Mouse (Mus musculus) urinary bladder, postnatal 14 days (tissue): Measurements from ENCODE around the gene Col4a3bp.
A peak's percentile ranks its signal among the peaks of the same experiment; 100 is the strongest.

Source experiments
- DNase-seq: peaks from one replicate; pipeline ENCODE4 v3.0.0; 2021; ENCODE audit warnings: low spot score

Gene Col4a3bp

DNA sequence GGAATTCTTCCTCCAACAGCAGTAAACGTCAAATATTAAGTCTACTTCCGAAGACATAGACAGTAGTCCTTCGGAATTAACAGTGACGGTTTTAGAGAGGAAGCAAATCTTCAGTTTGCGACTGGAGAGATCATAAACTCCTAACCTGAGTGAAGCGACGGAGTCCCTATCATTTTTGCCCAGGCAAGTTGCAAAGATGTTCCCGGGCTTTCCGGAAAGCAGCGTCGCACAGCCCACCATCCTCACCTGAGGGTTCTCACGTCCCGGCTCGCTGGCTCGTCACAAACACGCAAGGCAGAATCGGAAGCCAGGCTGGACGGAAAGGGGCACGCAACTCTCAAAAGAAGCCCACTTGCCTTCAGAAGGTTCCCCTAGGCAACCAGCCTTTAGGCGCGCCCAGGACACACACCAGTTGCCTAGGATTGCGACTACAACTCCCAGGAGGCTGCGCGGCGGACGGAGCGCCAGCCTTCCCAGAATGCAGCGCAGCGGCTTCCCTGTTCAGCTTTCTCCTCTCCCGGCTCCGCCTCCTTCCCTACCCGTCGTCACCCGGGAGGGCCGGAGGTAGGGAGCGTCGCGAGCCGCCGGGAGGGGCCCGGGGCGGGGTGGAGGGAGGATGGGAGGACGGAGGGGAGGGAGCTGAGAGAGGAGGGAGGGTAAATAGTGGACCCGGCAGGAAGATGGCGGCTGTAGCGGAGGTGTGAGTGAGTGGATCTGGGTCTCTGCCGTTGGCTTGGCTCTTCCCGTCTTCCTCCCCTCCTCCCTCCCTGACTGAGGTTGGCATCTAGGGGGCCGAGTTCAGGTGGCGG is at the start of gene Col4a3bp, which contains the start of gene Polk:
Gene Col4a3bp (plus strand): TSS at position 538 of the 809 bp plus-strand sequence.
Gene Polk (minus strand): TSS at position 499 of the 809 bp plus-strand sequence.
- peak; percentile 97 for DNase-seq

DNA sequence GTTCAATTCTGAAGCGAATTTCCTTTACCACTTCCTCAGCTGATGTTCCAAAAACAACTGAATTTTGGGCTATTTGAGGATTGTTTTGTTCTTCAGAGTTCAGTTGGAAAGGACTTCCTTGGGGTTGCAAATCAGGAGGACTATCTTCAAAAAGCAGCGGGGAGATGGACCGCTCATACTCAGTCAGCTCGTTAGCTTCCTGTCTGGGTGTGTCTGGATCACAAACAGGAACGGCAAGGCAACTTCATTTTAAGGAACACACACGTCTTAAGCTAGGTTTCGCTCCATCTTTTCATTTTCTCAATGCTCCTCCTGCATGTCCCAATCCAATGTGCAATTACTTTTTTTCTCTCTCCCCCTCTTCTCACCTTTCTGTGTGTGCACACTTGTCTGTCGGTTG is 45.8 kb upstream of the Col4a3bp start:
- no peak for DNase-seq

GRCm38 (mm10) chr13:96499891-96500290 is 42.5 kb upstream of the Col4a3bp start:
- no peak for DNase-seq

DNA sequence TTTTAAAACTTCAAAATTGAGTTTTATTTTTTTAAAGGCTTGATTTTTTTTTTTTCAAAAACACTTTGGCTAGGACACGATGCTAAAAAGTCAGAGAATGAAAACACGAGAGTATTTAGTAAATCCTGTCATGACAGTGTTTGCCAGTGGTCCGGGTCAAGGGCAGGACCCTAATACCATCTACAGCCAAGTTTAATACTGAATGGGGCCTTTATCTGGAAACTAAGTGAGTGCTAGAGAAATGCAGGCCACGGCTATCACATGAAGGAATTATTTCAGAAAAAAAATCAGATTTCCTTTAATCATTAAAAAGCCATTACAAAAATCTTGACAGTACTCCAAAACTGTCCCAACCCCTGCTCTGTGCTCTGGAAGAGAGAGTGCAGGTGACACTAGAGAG is 36.8 kb upstream of the Col4a3bp start:
- DNase-seq: no peak

GRCm38 (mm10) chr13:96506313-96506712 is 36.1 kb upstream of the Col4a3bp start:
- no peak for DNase-seq

GRCm38 (mm10) chr13:96507541-96507940 is 34.9 kb upstream of the Col4a3bp start:
- DNase-seq: no peak

GRCm38 (mm10) chr13:96510635-96511034 is 31.8 kb upstream of the Col4a3bp start:
- peak; percentile 34 for DNase-seq

GRCm38 (mm10) chr13:96511262-96511661 is 31.2 kb upstream of the Col4a3bp start:
- DNase-seq: no peak

DNA sequence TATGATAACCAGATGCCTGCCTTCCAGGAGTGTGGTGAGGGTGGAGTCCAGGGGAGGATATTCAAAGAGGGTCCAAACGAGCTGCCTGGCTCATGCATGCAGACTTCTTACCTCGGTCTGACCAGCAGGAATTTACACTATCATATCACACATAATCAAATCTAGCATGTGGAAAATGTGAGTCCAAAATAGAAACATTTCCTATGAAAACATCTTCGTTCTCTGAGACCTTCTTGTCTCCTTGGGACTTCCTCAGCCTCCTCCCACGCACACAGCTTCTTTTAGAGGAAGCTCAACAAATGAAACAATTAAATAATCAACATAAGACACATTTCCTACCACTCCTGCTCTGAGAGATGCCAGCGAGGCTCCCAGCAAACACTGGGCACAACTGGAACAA is 30.5 kb upstream of the Col4a3bp start:
- DNase-seq: no peak

- no peak for DNase-seq
Observed at GRCm38 (mm10) chr13:96514154-96514942, 28.1 kb upstream of the Col4a3bp start.

GRCm38 (mm10) chr13:96516249-96516648 is 26.2 kb upstream of the Col4a3bp start:
- no peak for DNase-seq

GRCm38 (mm10) chr13:96517335-96517734 is 25.1 kb upstream of the Col4a3bp start:
- no peak for DNase-seq

DNA sequence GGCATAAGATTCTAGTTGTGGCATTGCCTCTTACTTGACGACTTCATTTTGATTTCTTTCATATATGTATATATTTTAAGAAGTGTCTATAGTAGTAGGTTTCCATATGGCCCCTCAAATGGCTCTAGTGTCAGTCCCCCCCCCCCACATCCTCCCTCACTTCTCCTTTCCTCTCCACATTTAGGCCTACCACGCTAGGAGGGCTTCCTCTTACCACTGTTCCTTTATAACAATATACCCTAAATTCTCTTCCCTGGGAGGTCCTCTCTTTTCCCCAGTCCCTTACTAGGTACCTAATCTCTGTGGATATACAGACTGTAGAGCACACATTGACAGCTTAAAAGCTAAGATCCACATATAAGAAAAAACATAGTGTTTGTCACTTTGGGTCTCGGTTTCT is 21.1 kb upstream of the Col4a3bp start:
- no peak for DNase-seq

DNA sequence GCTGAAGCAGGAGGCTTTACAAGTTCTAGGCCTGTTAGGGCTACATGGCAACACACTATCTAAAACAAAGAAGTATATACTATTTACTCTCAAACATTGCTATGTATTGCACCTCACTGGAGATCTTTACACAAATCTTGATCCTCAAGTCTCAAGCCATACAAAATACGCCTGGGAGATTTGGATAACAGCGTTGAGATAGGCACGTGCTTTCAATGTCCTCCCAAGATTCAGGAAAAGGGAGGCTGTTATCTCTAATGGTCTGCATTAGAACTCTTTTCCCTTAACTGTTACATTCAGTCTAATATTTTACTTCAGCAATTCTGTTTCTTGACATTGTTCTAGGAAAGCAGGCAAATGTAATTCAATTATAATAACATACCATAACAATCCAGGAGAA is 15.4 kb upstream of the Col4a3bp start:
- DNase-seq: no peak

GRCm38 (mm10) chr13:96527856-96528255 is 14.6 kb upstream of the Col4a3bp start:
- DNase-seq: no peak

- no peak for DNase-seq
Observed at GRCm38 (mm10) chr13:96528776-96529175, 13.6 kb upstream of the Col4a3bp start.

- DNase-seq: no peak
Observed at GRCm38 (mm10) chr13:96529542-96529941, 12.9 kb upstream of the Col4a3bp start.

DNA sequence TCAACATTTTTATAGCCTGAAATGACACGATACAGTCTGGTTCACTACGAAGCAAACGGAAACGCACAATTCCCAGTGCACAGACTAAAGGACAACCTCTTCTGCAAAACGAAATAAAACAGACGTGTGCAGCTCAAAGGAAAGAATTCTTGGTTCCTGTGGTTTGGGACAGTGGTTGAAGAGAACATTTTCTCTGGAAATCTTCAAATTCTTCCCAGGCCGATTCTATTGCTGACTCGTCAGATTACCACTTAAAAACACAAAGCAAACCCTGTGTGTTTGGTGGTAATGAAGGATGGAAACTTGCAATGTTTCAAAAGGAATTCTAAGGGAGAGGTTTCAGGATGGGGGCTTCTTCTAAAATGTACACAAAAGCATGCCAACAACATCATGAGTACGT is 12.4 kb upstream of the Col4a3bp start:
- no peak for DNase-seq

DNA sequence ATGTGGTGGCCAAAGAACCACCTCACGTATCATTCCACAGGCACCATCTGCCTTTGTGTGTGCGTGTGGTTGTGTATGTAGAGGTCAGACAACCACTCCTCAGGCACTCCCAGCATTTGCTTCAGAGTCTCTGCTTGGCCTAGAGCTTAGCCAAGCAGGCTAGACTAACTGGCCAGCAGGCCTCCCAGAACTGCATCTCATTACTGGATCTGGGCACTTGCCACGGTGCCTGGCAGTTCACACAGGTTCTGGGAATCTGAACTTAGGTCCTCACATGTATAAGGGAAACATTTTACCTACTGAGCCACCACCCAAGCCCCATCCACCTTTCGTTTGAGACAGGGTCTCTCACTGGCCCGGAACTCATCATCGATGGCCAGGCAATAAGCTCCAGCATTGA is 10.2 kb upstream of the Col4a3bp start:
- DNase-seq: no peak

- DNase-seq: no peak
Observed at GRCm38 (mm10) chr13:96533742-96534141, 8.7 kb upstream of the Col4a3bp start.

DNA sequence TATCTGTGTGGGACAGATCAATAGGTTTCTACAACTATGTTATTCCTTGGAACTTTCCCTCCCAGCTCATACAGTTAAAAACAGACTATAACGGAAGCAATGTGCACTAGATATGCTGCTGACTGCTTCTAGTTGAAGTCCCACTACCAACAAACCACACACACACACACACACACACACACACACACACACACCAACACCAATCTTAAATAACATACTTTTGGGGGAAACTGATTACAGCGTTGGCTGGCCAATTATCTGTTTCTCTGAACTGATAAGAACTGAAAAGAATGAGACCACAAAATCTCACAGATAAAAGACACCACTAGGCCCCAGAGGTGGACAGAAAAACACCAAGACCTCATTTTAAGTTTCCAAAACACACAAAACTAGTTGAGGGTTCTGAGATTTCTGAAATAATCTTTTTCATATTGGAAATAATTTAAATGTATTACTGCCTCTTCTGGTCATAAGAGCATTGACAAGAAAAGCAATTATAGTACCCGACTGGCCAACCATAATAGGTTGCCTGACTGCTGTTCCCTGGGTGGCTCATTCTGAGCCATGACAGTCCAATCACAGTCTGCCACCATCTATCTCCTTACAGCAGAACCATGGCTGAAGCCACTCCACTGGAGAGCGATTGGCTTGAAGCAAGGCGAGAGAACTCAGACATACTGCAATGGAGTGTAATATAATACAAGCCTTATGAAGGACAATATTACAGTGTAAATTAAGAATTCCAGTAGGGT is 5.4 kb upstream of the Col4a3bp start:
- DNase-seq: no peak

DNA sequence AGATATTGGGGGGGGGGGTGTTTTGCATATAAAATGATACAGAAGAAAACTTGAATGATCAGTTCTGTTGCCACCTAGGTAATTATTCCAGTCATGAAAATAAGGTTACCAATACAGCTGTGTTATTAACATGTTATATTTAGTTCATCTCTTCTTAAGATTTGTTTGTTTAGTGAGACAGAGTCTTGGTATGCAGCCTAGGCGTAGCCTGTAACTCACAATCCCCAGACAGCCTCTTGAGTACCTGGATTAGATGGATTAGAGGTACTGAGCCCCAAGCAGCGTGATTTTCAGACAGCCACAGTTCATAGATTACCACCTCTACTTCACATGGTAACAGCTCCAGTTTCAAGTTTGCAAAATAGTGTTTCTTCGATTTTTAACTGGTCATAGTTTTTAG is 4.3 kb upstream of the Col4a3bp start:
- no peak for DNase-seq
